Mouse (Mus musculus): ENCODE data around the gene Arf3. TPM values are rescaled to one million over a fixed set of nuclear protein-coding genes. Genes with fewer than 3 reads are reported as not detected.

The Arf3 gene
- total and polyA plus RNA-seq, 2 experiments from 2014 or later: 93.8 to 144 TPM

DNA sequence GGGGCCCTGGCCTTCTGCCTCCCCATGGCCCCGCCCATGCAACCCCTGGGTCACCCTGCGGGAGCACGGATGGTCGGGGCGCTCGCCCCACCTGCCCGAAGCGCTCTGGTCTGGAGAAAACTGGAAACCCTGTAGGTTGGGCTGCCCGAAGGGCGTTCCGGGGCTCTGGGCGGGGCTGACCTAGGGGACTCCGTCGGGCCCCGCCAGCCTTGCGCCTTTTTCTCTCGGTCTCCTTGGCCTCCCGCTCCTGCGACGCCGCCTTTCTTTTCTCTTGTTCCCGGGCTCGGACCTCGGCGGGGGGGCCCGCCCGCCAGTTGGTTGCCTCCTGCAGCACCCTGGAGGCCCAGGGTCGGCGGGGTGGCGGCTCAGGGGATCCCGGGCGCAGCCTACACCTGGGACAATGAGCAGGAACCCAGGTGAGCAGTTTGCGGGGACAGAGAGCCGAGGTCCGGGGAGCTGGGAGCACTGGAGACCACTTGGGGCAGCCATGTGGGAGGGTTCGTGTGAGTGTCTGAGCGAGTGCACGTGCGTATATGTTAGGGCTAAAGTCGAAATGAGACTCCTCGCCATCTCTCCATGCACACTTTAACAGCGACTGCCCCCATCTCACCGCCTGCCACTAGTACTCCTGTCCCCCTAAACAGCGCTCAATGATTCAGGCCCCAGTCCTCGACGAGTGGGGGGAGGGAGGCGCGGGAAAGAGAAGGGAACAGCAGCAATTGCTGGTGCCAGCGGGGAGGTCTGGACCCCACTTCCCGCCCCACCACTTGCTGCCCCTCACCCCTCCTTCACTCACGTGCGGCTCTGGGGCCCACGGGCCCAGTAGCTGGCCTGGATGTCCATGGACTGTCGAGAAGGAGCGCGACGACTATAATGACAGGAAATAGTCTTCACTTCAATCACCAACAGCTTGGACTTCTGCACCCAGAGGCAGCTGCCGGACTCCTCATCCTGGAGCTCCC, 44.1 kb upstream of the Arf3 start:
- Histone ChIP-seq H3K27me3 (ENCODE audit: insufficient read depth, low read length) (peaks cover 64% of the 10 kb centered on the region), H3K4me1 (ENCODE audit: insufficient read depth, low read length) (peaks cover 18% of the 10 kb centered on the region), H3K36me3 (ENCODE audit: insufficient read depth, low read length) (no peaks in the 10 kb centered on the region), H3K4me3 (ENCODE audit: low read depth, low read length) (peak overlapping the region; percentile 52), H3K9ac (replicated peaks; ENCODE audit: low read length, poor library complexity, severe bottlenecking) (0 out of 2 replicates have a peak overlapping the region, but pooled peaks have one; percentile 3), H3K9me3 (ENCODE audit: low read length) (no peaks in the 10 kb centered on the region), H3K4me2 (ENCODE audit: low read depth, low read length, poor library complexity, severe bottlenecking) (peak overlapping the region; percentile 80), H3K27ac (ENCODE audit: low read depth, low read length) (no peak overlapping the region)
- no peak for TF ChIP-seq CTCF (IDR thresholded peaks at IDR 0.05)
- no peak for ATAC-seq (ENCODE audit: low FRiP score)
- 1% methylated on average over 53 of the region's 58 CpGs for WGBS
- no peak for DNase-seq (ENCODE audit: low spot score)

DNA sequence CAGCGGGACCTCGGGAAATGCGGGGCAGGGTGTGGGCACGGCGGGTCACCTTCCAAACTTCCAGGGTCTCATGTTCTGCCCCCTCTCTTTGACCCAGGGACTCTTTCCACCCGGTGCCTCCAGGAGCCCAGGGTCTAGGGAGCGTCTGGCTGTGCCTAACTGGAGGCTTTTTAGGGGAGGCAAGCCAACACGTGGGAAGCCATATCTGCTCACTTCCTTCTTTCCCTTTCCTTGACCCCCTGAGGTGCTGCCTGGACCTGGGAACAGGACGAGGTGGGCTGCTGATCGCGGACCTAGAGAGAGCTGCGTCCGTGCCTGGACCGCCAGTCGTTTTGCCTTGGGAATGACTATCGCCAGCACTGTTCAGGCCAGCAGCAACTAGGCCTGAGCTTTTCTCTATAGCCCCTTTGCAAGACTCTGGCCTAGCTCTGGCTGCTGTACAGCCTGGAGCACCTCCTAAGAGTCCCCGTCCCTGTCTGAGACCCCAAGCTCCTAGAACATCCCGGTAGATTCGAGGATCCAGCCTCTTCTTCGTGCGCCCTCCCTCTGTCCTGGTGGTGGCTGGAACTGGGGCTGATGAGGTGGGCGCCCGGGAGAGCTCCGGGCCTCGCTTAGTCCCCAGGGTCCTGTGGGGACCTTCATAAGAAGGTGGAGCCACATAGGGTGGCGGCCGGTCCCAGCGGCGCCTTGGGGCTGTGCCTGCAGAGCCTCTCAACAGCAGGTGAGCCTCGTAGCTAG, 43.2 kb upstream of the Arf3 start:
- H3K9me3 ChIP-seq (ENCODE audit: low read length): no peaks in the 10 kb centered on the region
- peaks cover 73% of the 10 kb centered on the region for H3K27me3 ChIP-seq (ENCODE audit: insufficient read depth, low read length)
- H3K4me2 ChIP-seq (ENCODE audit: low read depth, low read length, poor library complexity, severe bottlenecking): peak overlapping the region; percentile 85
- no peak overlapping the region for H3K27ac ChIP-seq (ENCODE audit: low read depth, low read length)
- H3K36me3 ChIP-seq (ENCODE audit: insufficient read depth, low read length): no peaks in the 10 kb centered on the region
- WGBS: 8% methylated on average over 30 of the region's 30 CpGs
- DNase-seq (ENCODE audit: low spot score): no peak
- no peak for TF ChIP-seq CTCF (IDR thresholded peaks at IDR 0.05)
- peak overlapping the region; percentile 52 for H3K4me3 ChIP-seq (ENCODE audit: low read depth, low read length)
- H3K4me1 ChIP-seq (ENCODE audit: insufficient read depth, low read length): peaks cover 18% of the 10 kb centered on the region
- no peak for ATAC-seq (ENCODE audit: low FRiP score)
- no peak overlapping the region for H3K9ac ChIP-seq (replicated peaks; ENCODE audit: low read length, poor library complexity, severe bottlenecking)

DNA sequence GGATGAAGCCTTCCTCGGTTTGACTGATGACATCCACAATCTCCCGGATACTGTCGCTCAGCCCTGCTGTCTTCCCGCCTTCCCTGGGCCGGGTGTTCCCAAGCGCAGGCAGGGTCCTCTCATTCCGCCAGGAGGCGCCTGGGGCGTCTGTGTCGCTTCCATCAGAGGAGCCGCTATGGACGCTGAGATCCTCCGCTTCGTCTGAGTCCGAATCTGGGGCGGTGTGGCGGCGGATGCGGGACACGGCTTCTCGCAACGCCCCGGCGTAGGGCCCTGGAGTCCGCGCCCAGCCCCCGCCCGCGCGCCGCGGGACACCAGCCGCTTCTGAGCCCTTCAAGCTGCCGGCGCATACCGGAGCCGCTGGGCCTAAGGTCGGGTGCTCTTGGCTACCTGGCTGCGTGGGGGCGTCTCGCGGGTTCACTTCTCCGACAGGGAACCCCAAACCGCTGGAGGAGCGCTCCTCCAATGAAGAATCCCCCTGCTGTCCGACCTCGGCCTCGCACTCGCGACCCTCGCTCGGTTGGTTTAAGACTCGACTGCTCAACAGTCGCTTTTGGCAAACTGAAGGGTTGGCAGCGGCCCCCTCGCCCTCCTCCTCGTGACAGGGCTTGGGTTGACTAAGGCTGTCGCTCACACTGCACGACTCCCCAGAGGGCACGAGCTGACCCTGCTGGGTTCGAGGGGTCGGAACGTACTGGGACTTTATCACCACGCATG, 42.5 kb upstream of the Arf3 start:
- no peaks in the 10 kb centered on the region for H3K36me3 ChIP-seq (ENCODE audit: insufficient read depth, low read length)
- H3K4me1 ChIP-seq (ENCODE audit: insufficient read depth, low read length): peaks cover 18% of the 10 kb centered on the region
- under 1% methylated on average over 61 of the region's 64 CpGs for WGBS
- H3K4me3 ChIP-seq (ENCODE audit: low read depth, low read length): peak overlapping the region; percentile 45
- peaks cover 80% of the 10 kb centered on the region for H3K27me3 ChIP-seq (ENCODE audit: insufficient read depth, low read length)
- H3K4me2 ChIP-seq (ENCODE audit: low read depth, low read length, poor library complexity, severe bottlenecking): peak overlapping the region; percentile 85
- peak; percentile 73 for TF ChIP-seq CTCF (IDR thresholded peaks at IDR 0.05)
- H3K9me3 ChIP-seq (ENCODE audit: low read length): no peaks in the 10 kb centered on the region
- ATAC-seq (ENCODE audit: low FRiP score) (no peak), DNase-seq (ENCODE audit: low spot score) (peak; percentile 74)
- H3K9ac ChIP-seq (replicated peaks; ENCODE audit: low read length, poor library complexity, severe bottlenecking): peak overlapping the region; percentile 60
- no peak overlapping the region for H3K27ac ChIP-seq (ENCODE audit: low read depth, low read length)

DNA sequence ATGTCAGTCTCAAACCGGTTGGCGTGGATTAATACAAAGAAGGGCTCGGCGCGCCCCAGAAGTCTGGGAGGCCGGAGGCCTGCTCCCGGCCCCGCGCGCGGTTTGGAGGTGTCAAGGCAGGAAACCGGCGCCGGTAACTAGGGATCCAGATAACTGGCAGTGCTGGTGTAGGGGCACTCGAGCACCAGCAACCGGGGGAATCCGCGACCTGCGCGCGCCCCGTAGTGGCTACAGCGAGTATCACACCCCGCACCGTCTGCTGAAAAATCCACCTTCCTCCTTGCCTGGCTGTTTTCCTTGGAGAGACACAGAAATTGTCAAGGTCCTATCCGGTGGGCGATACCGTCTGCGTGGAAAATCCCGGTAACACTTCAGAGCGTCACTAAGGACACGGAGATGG, 41.0 kb upstream of the Arf3 start:
- ATAC-seq (ENCODE audit: low FRiP score) (no peak), DNase-seq (ENCODE audit: low spot score) (peak; percentile 81)
- H3K9ac ChIP-seq (replicated peaks; ENCODE audit: low read length, poor library complexity, severe bottlenecking): no peak overlapping the region
- no peaks in the 10 kb centered on the region for H3K36me3 ChIP-seq (ENCODE audit: insufficient read depth, low read length)
- H3K9me3 ChIP-seq (ENCODE audit: low read length): no peaks in the 10 kb centered on the region
- H3K4me3 ChIP-seq (ENCODE audit: low read depth, low read length): peak overlapping the region; percentile 16; the same call in 1 of the 2 replicates
- 1% methylated on average over 32 of the region's 32 CpGs for WGBS
- peaks cover 18% of the 10 kb centered on the region for H3K4me1 ChIP-seq (ENCODE audit: insufficient read depth, low read length)
- H3K4me2 ChIP-seq (ENCODE audit: low read depth, low read length, poor library complexity, severe bottlenecking): peak overlapping the region; percentile 38
- peaks cover 79% of the 10 kb centered on the region for H3K27me3 ChIP-seq (ENCODE audit: insufficient read depth, low read length)
- H3K27ac ChIP-seq (ENCODE audit: low read depth, low read length): no peak overlapping the region
- TF ChIP-seq CTCF (IDR thresholded peaks at IDR 0.05): peak; percentile 85

DNA sequence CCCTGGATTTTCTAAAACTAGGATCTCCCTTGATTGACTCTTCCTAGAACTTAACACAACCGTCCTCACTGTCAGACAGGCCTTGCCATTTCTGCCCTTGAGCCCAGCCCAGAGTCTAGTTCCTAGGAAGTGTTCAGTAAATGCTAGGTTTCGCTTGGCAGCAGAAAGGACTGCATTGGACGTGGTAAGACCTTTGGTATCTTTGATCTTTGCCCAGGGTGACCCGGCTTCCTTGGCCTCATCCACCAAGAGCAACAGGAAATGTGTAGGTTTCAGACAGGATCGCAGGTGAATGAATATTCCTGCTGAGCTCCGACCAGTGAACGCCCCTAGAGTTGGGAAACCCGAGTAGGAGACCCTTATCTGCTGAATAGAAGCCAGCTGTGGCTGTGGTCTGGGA, 39.9 kb upstream of the Arf3 start:
- TF ChIP-seq CTCF (IDR thresholded peaks at IDR 0.05): no peak
- H3K36me3 ChIP-seq (ENCODE audit: insufficient read depth, low read length): no peaks in the 10 kb centered on the region
- H3K4me1 ChIP-seq (ENCODE audit: insufficient read depth, low read length): peaks cover 12% of the 10 kb centered on the region
- H3K27ac ChIP-seq (ENCODE audit: low read depth, low read length): no peak overlapping the region
- 14% methylated on average over 8 of the region's 8 CpGs for WGBS
- no peak overlapping the region for H3K9ac ChIP-seq (replicated peaks; ENCODE audit: low read length, poor library complexity, severe bottlenecking)
- peaks cover 80% of the 10 kb centered on the region for H3K27me3 ChIP-seq (ENCODE audit: insufficient read depth, low read length)
- no peak for DNase-seq (ENCODE audit: low spot score)
- no peak for ATAC-seq (ENCODE audit: low FRiP score)
- H3K9me3 ChIP-seq (ENCODE audit: low read length): no peaks in the 10 kb centered on the region
- H3K4me3 ChIP-seq (ENCODE audit: low read depth, low read length): no peak overlapping the region
- no peak overlapping the region for H3K4me2 ChIP-seq (ENCODE audit: low read depth, low read length, poor library complexity, severe bottlenecking)

Measured in midbrain, postnatal 0 days (tissue).